Mouse (Mus musculus) hindbrain, postnatal 0 days (tissue): ENCODE measurements at regions not wholly inside any gene's neighbourhood (a gene's known extent, or its start where the extent isn't known, plus 50 kb on each side); places are given as distances from the start of the nearest gene placed in this dataset.
A peak's percentile ranks its signal among the peaks of the same experiment; 100 is the strongest.

ENCODE experiments used
- ATAC-seq: fragments of 200-750 bp; cut with Nextera tagmentation; 2 replicates; pipeline ENCODE4 v1.8.0; 2017; ENCODE audit warnings: mild to moderate bottlenecking, moderate TSS enrichment, moderate library complexity
- DNase-seq: peaks from one replicate; pipeline ENCODE4 v3.0.0-alpha.2; 2015; ENCODE audit warnings: low spot score
- H3K27ac ChIP-seq: fragments of 300-500 bp; sonication (generic); 2 replicates; pipeline ENCODE4 v1.5.1; 2014; ENCODE audit warnings: mild to moderate bottlenecking
- H3K27me3 ChIP-seq: fragments of 300-500 bp; sonication (generic); 2 replicates; pipeline ENCODE4 v1.6.1; 2014; ENCODE audit warnings: low read length, mixed read lengths; ENCODE audit not compliant: insufficient read depth
- H3K36me3 ChIP-seq: fragments of 300-500 bp; sonication (generic); 2 replicates; pipeline ENCODE4 v1.6.1; 2014; ENCODE audit warnings: low read length, mixed read lengths; ENCODE audit not compliant: insufficient read depth
- H3K4me1 ChIP-seq: fragments of 300-500 bp; sonication (generic); 2 replicates; pipeline ENCODE4 v1.6.1; 2014; ENCODE audit warnings: antibody characterized with exemption, low read length, mixed read lengths; ENCODE audit not compliant: insufficient read depth
- H3K4me2 ChIP-seq: fragments of 300-500 bp; sonication (generic); 2 replicates; pipeline ENCODE4 v1.6.1; 2014; ENCODE audit warnings: low read depth, mild to moderate bottlenecking, low read length, moderate library complexity, mixed read lengths
- H3K4me3 ChIP-seq: fragments of 300-500 bp; sonication (generic); 2 replicates; pipeline ENCODE4 v1.5.1; 2014; ENCODE audit warnings: low read length
- H3K9ac ChIP-seq: fragments of 300-500 bp; sonication (generic); replicated peaks from 2 replicates; pipeline ENCODE4 v1.6.1; 2014; ENCODE audit warnings: mild to moderate bottlenecking, low read length, moderate library complexity, mixed read lengths
- H3K9me3 ChIP-seq: fragments of 300-500 bp; sonication (generic); 2 replicates; pipeline ENCODE4 v1.6.1; 2016; ENCODE audit warnings: low read length, mixed read lengths
- CTCF ChIP-seq: IDR thresholded peaks from 2 replicates; pipeline ENCODE4 v1.5.1; 2016; ENCODE audit warnings: antibody characterized with exemption, control low read depth, low read depth
- WGBS: fragments of 180-500 bp; shearing (Covaris S2); extraction: QIAGEN DNeasy Blood & Tissue Kit; methylation state at CpG from one replicate; pipeline ENCODE4 v1.1.7; 2014; 5-methylcytosine and 5-hydroxymethylcytosine counted together

DNA sequence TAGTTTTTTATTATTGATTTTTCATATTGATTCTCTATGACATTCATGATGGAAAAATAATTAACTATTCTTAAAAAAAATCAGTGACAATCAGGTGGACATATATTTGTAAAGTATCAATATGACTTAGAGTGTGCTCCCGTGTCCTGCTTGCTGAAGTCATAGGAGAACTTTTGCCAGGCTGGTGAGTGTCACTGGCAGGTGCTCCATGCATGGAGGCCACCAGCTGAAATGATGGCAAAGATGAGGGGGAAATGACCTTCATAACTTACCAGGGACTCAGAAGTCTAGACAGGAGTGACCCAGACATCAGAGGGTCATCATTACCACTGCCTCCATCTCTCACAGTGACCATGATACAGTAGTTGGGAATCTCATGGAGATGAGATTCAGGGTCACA lies 62.5 kb upstream of the Arl4c start:
- Histone ChIP-seq H3K27me3 (no peaks in the 10 kb centered on the region), H3K36me3 (no peaks in the 10 kb centered on the region), H3K9me3 (no peaks in the 10 kb centered on the region), H3K4me1 (no peaks in the 10 kb centered on the region), H3K4me2 (no peak overlapping the region), H3K4me3 (no peak overlapping the region), H3K27ac (no peak overlapping the region), H3K9ac (no peak overlapping the region)
- 92% methylated on average over 1 of the region's 1 CpGs for WGBS
- ATAC-seq: no peak
- no peak for TF ChIP-seq CTCF
- no peak for DNase-seq

DNA sequence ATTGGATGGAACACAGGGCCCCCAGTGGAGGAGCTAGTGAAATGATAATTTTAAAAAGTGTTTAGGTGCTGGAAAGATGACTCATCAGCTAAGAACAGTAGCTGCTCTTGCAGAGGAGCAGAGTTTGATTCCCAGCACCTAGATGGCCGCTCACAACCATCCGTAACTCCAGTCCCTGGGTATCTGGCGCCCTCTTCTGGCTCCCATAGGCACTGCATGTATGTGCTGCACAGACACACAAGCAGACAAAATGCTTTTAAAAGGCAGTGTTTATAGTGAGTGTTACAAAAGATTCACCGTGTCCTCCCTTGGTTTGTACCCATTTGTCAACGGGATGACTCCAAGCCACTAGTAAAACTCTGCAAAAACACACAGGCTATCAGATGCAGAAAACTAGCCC lies 75.0 kb upstream of the Arl4c start:
- no peaks in the 10 kb centered on the region for H3K9me3 ChIP-seq
- H3K4me1 ChIP-seq: no peaks in the 10 kb centered on the region
- ATAC-seq (no peak), DNase-seq (no peak)
- H3K4me3 ChIP-seq: no peak overlapping the region
- H3K27me3 ChIP-seq: no peaks in the 10 kb centered on the region
- no peak overlapping the region for H3K4me2 ChIP-seq
- no peak overlapping the region for H3K27ac ChIP-seq
- 95% methylated on average over 5 of the region's 5 CpGs for WGBS
- no peak overlapping the region for H3K9ac ChIP-seq
- H3K36me3 ChIP-seq: no peaks in the 10 kb centered on the region
- TF ChIP-seq CTCF: peak; percentile 47

DNA sequence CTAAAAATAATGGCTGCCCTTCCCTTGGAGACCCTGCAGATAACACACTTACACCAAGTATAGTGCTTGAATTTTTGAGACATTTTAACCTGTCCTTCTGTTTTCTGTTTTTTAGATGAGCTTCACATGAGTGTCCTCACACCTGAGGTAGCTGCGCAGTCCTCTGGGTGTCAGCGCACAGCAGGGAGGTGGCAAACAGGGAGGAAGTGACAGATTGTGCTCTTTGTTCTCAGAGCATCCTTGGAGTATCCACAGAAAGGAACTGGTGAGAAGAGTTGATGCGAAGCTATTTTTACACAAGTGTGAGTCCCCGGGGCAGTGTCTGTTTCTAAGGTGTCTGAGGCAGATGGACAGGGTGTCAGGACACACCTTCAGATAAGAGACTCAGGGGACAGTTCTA lies 78.2 kb upstream of the Arl4c start:
- no peak overlapping the region for H3K4me2 ChIP-seq
- H3K36me3 ChIP-seq: no peaks in the 10 kb centered on the region
- ATAC-seq (no peak), DNase-seq (no peak)
- H3K9me3 ChIP-seq: no peaks in the 10 kb centered on the region
- no peak overlapping the region for H3K4me3 ChIP-seq
- 91% methylated on average over 4 of the region's 4 CpGs for WGBS
- H3K27me3 ChIP-seq: no peaks in the 10 kb centered on the region
- no peak overlapping the region for H3K27ac ChIP-seq
- H3K9ac ChIP-seq: no peak overlapping the region
- TF ChIP-seq CTCF: no peak
- H3K4me1 ChIP-seq: no peaks in the 10 kb centered on the region

DNA sequence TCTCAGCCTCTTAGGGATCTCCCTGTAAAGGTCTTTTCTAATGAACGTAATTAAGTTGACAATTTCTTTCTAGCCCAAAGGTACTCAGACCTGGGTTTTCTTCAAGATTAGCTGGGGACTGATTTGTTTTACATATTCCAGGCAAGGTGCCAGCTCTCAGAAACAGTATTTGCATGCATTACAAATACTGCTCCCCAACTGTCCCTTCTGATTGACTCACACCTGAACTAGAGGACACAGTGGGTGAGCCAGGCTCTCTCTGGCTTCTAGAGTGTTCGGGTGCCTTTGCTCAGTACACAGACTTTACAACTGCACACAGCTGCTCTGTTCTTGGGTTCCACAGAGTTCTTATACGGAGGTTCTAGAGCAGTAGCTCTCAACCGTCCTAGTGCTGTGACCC lies 81.1 kb upstream of the Arl4c start:
- ATAC-seq (no peak), DNase-seq (peak; percentile 26)
- no peaks in the 10 kb centered on the region for H3K36me3 ChIP-seq
- H3K27me3 ChIP-seq: no peaks in the 10 kb centered on the region
- H3K9ac ChIP-seq: no peak overlapping the region
- H3K9me3 ChIP-seq: no peaks in the 10 kb centered on the region
- no peak overlapping the region for H3K27ac ChIP-seq
- TF ChIP-seq CTCF: no peak
- WGBS: 62% methylated on average over 4 of the region's 4 CpGs
- no peaks in the 10 kb centered on the region for H3K4me1 ChIP-seq
- H3K4me2 ChIP-seq: no peak overlapping the region
- no peak overlapping the region for H3K4me3 ChIP-seq

DNA sequence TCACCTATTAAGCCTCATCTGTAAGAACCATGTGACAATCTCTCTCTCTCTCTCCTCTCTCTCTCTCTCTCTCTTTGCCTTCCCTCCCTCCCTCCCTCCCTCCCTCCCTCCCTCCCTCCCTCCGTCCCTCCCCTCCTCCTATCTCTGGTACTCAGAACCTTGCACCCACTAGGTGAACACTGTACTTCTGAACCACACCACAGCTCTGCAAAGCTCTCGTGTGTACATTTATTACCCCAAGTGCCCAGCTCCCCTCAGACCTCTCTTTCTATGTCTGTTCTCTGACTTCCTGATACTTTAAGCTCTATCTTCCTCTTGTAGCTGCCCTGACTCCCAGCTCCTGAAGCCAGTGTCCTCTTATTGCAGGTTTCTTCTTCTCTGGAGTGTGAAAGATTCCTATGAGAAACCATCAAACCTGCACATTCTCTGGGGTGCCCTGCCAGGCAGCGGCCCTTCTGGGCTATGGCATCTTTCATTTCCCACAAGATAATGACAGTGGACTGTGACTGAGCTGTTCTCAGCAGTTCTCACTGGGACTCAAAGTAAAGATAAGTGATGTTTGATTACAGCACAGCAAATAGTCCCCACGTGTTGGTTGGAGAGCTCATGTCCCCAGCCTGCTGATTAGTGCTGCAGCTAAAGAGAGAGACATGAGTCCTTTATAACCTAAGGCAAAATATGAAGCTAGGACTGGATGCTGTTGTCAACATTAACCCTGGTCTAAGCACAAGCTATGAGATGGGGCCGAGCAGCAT lies 83.0 kb upstream of the Arl4c start:
- no peaks in the 10 kb centered on the region for H3K9me3 ChIP-seq
- no peak overlapping the region for H3K9ac ChIP-seq
- ATAC-seq: no peak
- WGBS: 67% methylated on average over 4 of the region's 5 CpGs
- no peak for TF ChIP-seq CTCF
- DNase-seq: no peak
- no peaks in the 10 kb centered on the region for H3K36me3 ChIP-seq
- H3K4me1 ChIP-seq: no peaks in the 10 kb centered on the region
- no peaks in the 10 kb centered on the region for H3K27me3 ChIP-seq
- no peak overlapping the region for H3K4me2 ChIP-seq
- H3K4me3 ChIP-seq: no peak overlapping the region
- no peak overlapping the region for H3K27ac ChIP-seq

DNA sequence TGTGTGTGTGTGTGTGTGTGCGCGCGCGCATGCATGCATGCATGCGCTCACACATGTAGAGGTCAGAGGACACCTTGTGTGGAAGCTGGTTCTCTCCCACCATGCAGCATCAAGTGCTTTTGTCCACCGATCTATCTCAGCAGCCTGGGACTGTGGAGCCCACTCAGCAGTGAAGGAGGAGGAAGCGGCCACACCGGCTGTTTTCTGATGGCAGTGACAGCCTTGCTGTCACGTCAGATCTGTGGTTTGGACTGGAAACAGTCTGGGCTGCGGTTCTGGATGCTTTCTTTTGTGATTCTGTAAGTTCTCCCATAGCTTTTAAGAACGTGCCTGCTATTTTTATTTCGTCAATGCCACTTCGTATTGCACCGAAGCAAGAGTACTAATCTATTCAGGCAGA lies 84.0 kb upstream of the Arl4c start:
- Histone ChIP-seq H3K4me2 (no peak overlapping the region), H3K36me3 (no peaks in the 10 kb centered on the region), H3K4me3 (no peak overlapping the region), H3K4me1 (no peaks in the 10 kb centered on the region), H3K27me3 (no peaks in the 10 kb centered on the region), H3K9ac (no peak overlapping the region), H3K9me3 (no peaks in the 10 kb centered on the region), H3K27ac (no peak overlapping the region)
- no peak for TF ChIP-seq CTCF
- no peak for ATAC-seq
- 85% methylated on average over 14 of the region's 14 CpGs for WGBS
- DNase-seq: no peak

DNA sequence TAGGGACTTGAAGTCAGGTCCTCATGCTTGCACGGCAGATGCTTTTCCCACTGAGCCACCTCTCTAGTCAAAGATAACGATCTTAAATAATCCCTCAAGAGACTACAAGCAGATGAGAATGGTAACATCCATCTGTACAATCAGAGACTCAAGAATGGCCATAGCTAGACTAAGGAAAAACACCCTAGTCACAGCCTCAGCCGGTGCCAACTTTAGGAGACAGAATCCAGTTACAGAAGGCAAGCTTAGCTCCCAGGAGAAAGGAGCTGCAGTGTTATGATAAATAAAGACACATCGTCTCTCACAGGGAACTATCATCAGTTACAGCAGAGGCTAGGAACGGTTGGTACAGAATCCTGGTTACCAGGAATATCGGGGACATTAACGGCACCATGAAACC lies 88.7 kb upstream of the Arl4c start:
- Histone ChIP-seq H3K9me3 (no peaks in the 10 kb centered on the region), H3K4me1 (no peaks in the 10 kb centered on the region), H3K4me3 (no peak overlapping the region), H3K9ac (no peak overlapping the region), H3K27me3 (no peaks in the 10 kb centered on the region), H3K27ac (no peak overlapping the region), H3K36me3 (no peaks in the 10 kb centered on the region), H3K4me2 (no peak overlapping the region)
- no peak for DNase-seq
- WGBS: 76% methylated on average over 7 of the region's 7 CpGs
- no peak for TF ChIP-seq CTCF
- no peak for ATAC-seq
